Mouse (Mus musculus) adrenal gland, adult 18-20 months (tissue): ENCODE results near the gene Fbxo9. TPM values are rescaled to one million over a fixed set of nuclear protein-coding genes. Genes with fewer than 3 reads are reported as not detected.
A peak's percentile ranks its signal among the peaks of the same experiment; 100 is the strongest.
"Not testable (repeated sequence)": the region's sequence is repeated elsewhere in the genome, so short reads cannot be mapped to it uniquely, and the experiment has no call there.

ENCODE experiments used
- DNase-seq, 2 experiments: peaks; one replicate each; pipeline ENCODE4 v3.0.0; 2021 to 2022; ENCODE audit warnings: low spot score in 2 of 2
- total RNA-seq, 2 experiments: library from RNA; stranded (reverse); gene quantifications; 1 replicate in 1 of 2; 2 replicates in 1 of 2; pipeline ENCODE4 v1.2.3; 2021

The Fbxo9 gene
- total RNA-seq, 2 experiments from 2014 or later, result 70.8 to 108 TPM

DNA sequence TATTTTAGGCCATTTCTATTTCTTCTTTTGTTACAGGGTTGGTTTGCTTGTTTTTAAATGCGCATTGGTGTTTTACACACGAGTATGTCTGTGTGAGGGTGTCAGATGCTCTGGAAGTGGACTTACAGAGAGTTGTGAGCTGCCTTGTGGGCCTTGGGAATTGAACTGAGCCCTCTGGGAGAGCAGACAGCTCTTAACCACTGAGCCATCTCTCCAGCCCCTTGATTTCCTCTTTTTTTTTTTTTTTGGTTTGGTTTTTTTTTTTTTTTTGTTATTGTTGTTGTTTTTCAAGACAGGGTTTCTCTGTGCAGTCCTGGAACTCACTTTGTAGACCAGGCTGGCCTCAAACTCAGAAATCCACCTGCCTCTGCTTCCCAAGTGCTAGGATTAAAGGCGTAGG, 35.6 kb downstream of the Fbxo9 start:
- not testable (repeated sequence) for DNase-seq

GRCm38 (mm10) chr9:78071626-78072025, 37.2 kb downstream of the Fbxo9 start:
- DNase-seq, result no peak

GRCm38 (mm10) chr9:78070496-78070895, 38.4 kb downstream of the Fbxo9 start:
- no peak for DNase-seq

DNA sequence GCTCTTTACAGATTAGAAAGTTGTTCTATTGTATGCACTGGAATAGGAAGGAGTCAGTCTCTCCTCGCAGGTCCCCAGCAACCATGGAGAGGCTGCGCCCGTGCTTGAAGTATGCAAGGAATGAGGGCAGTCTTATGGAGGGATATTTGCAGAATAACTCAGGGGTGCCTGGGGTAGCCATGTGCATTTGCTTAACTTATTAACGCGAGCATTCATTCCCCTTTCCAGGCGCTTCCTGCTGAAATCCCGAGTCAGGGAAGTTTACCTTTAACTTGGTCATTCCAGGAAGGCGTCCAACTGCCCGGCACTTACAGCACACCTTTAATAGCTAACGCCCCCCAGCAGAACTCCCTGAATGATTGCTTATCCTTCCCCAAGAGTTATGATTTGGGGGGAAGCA, 44.7 kb downstream of the Fbxo9 start:
- DNase-seq, result no peak

DNA sequence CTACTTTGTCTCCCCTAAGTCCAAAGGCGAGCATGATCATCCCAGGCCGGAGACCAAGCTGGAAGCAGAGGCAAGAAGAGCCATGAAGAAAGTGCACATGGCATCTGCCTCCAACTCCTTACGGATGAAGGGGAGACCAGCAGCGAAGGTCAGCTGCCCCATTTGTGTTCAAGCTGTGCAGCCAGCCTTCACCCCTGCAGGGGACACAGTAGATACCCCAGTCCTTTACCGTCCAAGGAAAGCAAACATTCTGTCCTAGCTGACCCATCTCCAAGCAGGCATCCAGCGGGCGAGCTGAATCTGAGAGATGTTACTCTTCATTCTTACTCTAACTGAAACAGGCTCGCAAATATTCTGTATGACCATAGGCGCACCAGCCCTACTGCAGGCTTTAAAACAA, 46.5 kb downstream of the Fbxo9 start:
- no peak for DNase-seq

GRCm38 (mm10) chr9:78059525-78060120, 49.2 kb downstream of the Fbxo9 start:
- DNase-seq, result no peak

DNA sequence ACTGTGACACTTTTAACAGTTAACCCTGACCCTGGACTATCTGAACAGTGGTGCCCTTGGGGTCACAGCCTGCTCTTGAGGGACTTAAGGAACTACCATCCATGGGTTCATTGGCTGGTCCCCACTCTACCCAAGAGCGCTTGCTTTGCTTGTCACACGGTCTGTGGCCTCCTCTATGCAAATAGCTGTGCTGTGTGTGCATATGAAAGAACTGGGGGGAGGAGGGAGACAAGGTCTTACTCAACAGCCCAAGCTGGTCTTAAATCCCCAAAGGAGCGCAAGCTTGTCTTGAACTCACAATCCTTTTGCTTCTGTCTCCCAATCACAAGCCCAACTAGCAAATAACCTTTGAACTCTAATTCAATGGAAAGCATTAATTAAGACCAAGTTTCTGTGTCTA, 54.6 kb downstream of the Fbxo9 start:
- DNase-seq, result no peak

GRCm38 (mm10) chr9:78053821-78054220, 55.0 kb downstream of the Fbxo9 start:
- DNase-seq, result no peak

DNA sequence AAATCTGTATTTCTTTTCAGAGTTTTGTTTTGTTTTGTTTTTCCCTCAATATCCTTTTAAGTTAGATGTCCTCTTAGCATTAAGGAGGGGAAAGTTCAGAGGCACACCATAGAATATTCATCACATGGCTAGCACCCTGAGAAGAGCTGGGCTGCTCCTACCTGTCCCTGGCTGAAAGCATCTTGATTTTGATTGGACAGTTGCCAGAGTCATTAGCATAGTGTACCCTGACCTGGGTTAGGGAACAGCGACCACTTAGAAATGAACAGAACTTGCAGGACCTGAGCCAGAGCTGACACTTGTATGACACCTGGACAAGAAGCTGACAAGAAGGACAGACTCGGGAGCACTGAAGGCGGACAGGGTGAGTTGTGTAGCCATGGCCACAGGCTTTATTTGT, 57.2 kb downstream of the Fbxo9 start, which contains the start of gene Gcm1:
Gene Gcm1, plus strand, starts transcription at position 248 of the 400 bp plus-strand sequence.
- no peak for DNase-seq

DNA sequence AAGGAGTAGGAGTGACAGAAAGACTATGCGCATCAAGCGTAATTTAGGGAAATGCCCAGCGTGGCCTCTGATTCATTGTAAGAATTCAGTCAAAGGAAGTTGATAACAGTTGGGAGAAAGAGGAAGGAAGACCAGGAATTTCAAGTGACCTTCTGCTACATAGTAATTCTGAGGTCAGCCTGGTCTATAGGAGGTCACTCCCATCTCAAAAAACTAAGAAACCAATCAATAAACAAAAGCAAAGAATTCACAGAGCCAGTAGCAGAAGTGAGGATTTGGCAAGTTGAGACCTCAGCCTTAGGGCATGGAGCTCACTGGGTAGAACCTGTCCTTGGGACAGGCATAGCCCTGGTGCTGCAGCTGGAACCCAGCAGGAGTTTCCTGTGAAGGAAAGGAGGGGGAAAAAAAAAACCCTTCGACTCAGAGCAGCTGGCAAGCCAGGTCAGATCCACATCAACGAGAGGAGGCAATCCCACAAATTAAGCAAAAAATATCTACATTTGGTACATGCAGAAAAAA, 58.4 kb downstream of the Fbxo9 start:
- no peak for DNase-seq

- DNase-seq, result no peak
Measured at GRCm38 (mm10) chr9:78046755-78047154, 62.1 kb downstream of the Fbxo9 start.

DNA sequence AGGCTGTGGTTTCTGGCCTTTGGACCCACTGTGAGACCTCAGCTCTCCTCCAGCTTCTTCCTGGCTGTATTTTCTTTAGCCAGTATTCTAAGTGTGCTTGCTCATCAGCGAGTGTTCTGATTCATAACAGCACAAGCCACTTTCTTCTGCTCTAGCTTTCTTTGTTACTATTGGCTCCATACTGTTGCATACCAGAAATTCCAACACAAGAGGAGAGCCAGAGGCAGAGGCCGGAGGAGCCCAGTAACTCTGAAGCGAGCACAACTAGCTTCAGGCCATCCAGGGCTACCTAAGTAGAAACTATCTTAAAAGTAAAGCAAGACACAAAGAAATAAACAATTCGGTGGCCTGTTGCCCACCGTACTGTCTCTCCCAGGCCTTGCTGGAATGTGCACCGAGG, 63.7 kb downstream of the Fbxo9 start:
- DNase-seq, result no peak

DNA sequence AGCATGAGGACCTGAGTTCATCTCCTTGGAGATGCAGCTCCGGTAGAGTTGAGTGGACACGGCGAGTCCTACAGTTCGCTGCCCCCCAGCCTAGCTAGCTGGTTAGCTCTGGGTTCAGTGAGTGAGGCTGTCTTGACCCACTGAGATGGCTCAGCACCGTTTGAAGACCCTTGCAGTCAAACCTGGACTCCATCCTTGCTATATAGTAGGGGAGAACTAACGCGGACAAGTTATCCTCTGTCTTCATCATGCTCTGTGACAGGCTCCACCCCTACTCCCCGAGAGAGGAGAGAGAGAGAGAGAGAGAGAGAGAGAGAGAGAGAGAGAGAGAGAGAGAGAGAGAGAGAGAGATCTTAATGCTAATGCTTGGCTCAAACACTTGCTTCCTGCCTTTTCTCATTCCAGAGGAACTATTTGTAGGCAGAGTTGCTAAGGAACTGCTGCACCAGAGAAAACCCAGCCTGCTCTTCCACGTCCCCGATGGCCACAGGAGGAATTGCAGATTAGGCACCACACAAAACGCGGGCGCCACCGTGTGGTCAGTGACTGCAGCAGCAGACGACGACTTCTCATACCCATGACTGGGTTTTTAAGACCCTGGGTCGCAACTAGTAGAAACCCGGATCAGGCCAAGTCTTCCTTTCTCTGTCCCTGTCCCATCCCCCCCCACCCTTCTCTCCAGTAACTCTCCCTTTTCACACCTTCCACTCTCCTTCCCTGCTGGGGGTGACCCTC, 69.9 kb downstream of the Fbxo9 start:
- DNase-seq, result peak; percentile 74 to 79

GRCm38 (mm10) chr9:78035831-78036230, 73.0 kb downstream of the Fbxo9 start:
- no peak for DNase-seq

- DNase-seq, result no peak
Measured at GRCm38 (mm10) chr9:78035296-78035695, 73.6 kb downstream of the Fbxo9 start.

DNA sequence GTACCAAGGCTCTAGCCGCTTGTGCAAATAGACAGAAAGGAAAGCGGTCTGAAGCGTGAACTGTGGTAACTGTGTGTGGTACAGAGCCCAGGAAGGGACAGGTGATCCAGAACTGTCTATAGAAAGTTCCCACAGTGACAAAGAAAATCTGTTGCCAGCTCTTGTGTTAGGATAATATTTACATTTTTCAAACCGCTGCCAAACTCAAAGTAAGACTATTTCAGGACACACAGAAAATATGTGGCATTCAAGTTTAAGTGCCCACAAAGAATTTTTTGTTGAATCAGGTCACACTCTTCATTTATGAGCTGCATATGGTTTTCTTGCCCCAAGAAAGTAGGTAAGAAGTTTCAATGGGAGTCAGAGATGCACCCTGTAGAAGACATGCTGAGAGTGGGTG, 75.9 kb downstream of the Fbxo9 start:
- no peak for DNase-seq

Other genes with a start within 250 kb of the Fbxo9 start
- gene Elovl5, start 191.7 kb downstream of the Fbxo9 start, total RNA-seq, result 100 to 1,000 TPM; 618 to 823 TPM
- not detected for gene Gcm1, start 57.1 kb downstream of the Fbxo9 start, total RNA-seq
- gene Ick, start 127 bp upstream of the Fbxo9 start, total RNA-seq, result 10 to 100 TPM; 15.2 to 16.7 TPM
- 10 to 100 TPM; 52.4 to 87.4 TPM for gene Gsta4, start 73.7 kb upstream of the Fbxo9 start, total RNA-seq
- gene Gsta1, start 121.6 kb upstream of the Fbxo9 start, total RNA-seq, result not detected
- not detected for gene Gm3776, start 148.1 kb upstream of the Fbxo9 start, total RNA-seq
- gene Gm10639, start 180.9 kb upstream of the Fbxo9 start, total RNA-seq, result under 1 TPM in 1 of 2 experiments, not detected in 1; 0.76 TPM
- gene Omt2a, start 205.7 kb upstream of the Fbxo9 start, total RNA-seq, result not detected
- not detected for gene Omt2b, start 218.5 kb upstream of the Fbxo9 start, total RNA-seq
- 1 to 10 TPM in 1 of 2 experiments, under 1 TPM in 1; 0.42 to 9.7 TPM for gene Gsta2, start 246.7 kb upstream of the Fbxo9 start, total RNA-seq